Mouse (Mus musculus): Measurements from ENCODE around the gene Aff1. TPM values are rescaled to one million over a fixed set of nuclear protein-coding genes. Genes with fewer than 3 reads are reported as not detected.

The Aff1 gene
- polyA plus RNA-seq, 1 experiment: 12.9 TPM

GRCm38 (mm10) chr5:103690190-103690589 lies 2.0 kb upstream of the Aff1 start:
- H3K9me3 ChIP-seq (ENCODE audit: control insufficient read depth, low read length): peaks cover 14% of the 10 kb centered on the region; the same call in 1 of the 2 replicates
- no peak overlapping the region for H3K4me3 ChIP-seq (replicated peaks)
- H3K27me3 ChIP-seq (ENCODE audit: control insufficient read depth): peaks cover 56% of the 10 kb centered on the region

GRCm38 (mm10) chr5:103691171-103691570 lies 1.0 kb upstream of the Aff1 start:
- H3K4me3 ChIP-seq (replicated peaks): peak overlapping the region; percentile 81
- no peak for TF ChIP-seq TAL1 (IDR thresholded peaks at IDR 0.05; ENCODE audit: low read length)

More at GRCm38 (mm10) chr5:103690190-103690589, 2.0 kb upstream of the Aff1 start:
- no peak for TF ChIP-seq TAL1 (IDR thresholded peaks at IDR 0.05; ENCODE audit: low read length)
- TF ChIP-seq GATA1 (IDR thresholded peaks at IDR 0.05; ENCODE audit: low read length): no peak
- H3K4me1 ChIP-seq (ENCODE audit: control insufficient read depth): peaks cover 26% of the 10 kb centered on the region
- H3K36me3 ChIP-seq (ENCODE audit: control insufficient read depth): no peaks in the 10 kb centered on the region

GRCm38 (mm10) chr5:103692531-103693040 lies 412 bp downstream of the Aff1 start:
- H3K4me3 ChIP-seq (replicated peaks): peak overlapping the region; percentile 81
- H3K36me3 ChIP-seq (ENCODE audit: control insufficient read depth): no peaks in the 10 kb centered on the region
- H3K27me3 ChIP-seq (ENCODE audit: control insufficient read depth): peaks cover 74% of the 10 kb centered on the region
- TF ChIP-seq GATA1 (IDR thresholded peaks at IDR 0.05; ENCODE audit: low read length) (no peak), TAL1 (IDR thresholded peaks at IDR 0.05; ENCODE audit: low read length) (no peak)
- peaks cover 24% of the 10 kb centered on the region for H3K4me1 ChIP-seq (ENCODE audit: control insufficient read depth)
- H3K9me3 ChIP-seq (ENCODE audit: control insufficient read depth, low read length): peaks cover 14% of the 10 kb centered on the region; the same call in 1 of the 2 replicates

More at GRCm38 (mm10) chr5:103691171-103691570, 1.0 kb upstream of the Aff1 start:
- H3K4me1 ChIP-seq (ENCODE audit: control insufficient read depth): peaks cover 24% of the 10 kb centered on the region
- H3K36me3 ChIP-seq (ENCODE audit: control insufficient read depth): no peaks in the 10 kb centered on the region
- peaks cover 14% of the 10 kb centered on the region; the same call in 1 of the 2 replicates for H3K9me3 ChIP-seq (ENCODE audit: control insufficient read depth, low read length)
- peaks cover 62% of the 10 kb centered on the region for H3K27me3 ChIP-seq (ENCODE audit: control insufficient read depth)

GRCm38 (mm10) chr5:103693041-103693641 lies 967 bp downstream of the Aff1 start:
- H3K36me3 ChIP-seq (ENCODE audit: control insufficient read depth): no peaks in the 10 kb centered on the region
- peaks cover 14% of the 10 kb centered on the region; the same call in 1 of the 2 replicates for H3K9me3 ChIP-seq (ENCODE audit: control insufficient read depth, low read length)
- H3K27me3 ChIP-seq (ENCODE audit: control insufficient read depth): peaks cover 77% of the 10 kb centered on the region
- H3K4me1 ChIP-seq (ENCODE audit: control insufficient read depth): peaks cover 24% of the 10 kb centered on the region
- TF ChIP-seq GATA1 (IDR thresholded peaks at IDR 0.05; ENCODE audit: low read length) (no peak), TAL1 (IDR thresholded peaks at IDR 0.05; ENCODE audit: low read length) (no peak)
- H3K4me3 ChIP-seq (replicated peaks): peak overlapping the region; percentile 81

- H3K9me3 ChIP-seq (ENCODE audit: control insufficient read depth, low read length): peaks cover 14% of the 10 kb centered on the region; the same call in 1 of the 2 replicates
Observed at GRCm38 (mm10) chr5:103694094-103694493, 1.9 kb downstream of the Aff1 start.

GRCm38 (mm10) chr5:103697875-103698491 lies 5.8 kb downstream of the Aff1 start:
- H3K4me3 ChIP-seq (replicated peaks): no peak overlapping the region
- H3K27me3 ChIP-seq (ENCODE audit: control insufficient read depth): peaks cover 75% of the 10 kb centered on the region
- peaks cover 6% of the 10 kb centered on the region for H3K4me1 ChIP-seq (ENCODE audit: control insufficient read depth)
- TF ChIP-seq TAL1 (IDR thresholded peaks at IDR 0.05; ENCODE audit: low read length): no peak
- TF ChIP-seq GATA1 (IDR thresholded peaks at IDR 0.05; ENCODE audit: low read length): no peak
- no peaks in the 10 kb centered on the region for H3K36me3 ChIP-seq (ENCODE audit: control insufficient read depth)
- H3K9me3 ChIP-seq (ENCODE audit: control insufficient read depth, low read length): peaks cover 6% of the 10 kb centered on the region; the same call in 1 of the 2 replicates

More at GRCm38 (mm10) chr5:103694094-103694493, 1.9 kb downstream of the Aff1 start:
- Histone ChIP-seq H3K4me3 (replicated peaks) (no peak overlapping the region), H3K36me3 (ENCODE audit: control insufficient read depth) (no peaks in the 10 kb centered on the region), H3K27me3 (ENCODE audit: control insufficient read depth) (peaks cover 78% of the 10 kb centered on the region), H3K4me1 (ENCODE audit: control insufficient read depth) (peaks cover 24% of the 10 kb centered on the region)
- TF ChIP-seq TAL1 (IDR thresholded peaks at IDR 0.05; ENCODE audit: low read length) (no peak), GATA1 (IDR thresholded peaks at IDR 0.05; ENCODE audit: low read length) (no peak)

GRCm38 (mm10) chr5:103698577-103698976 lies 6.4 kb downstream of the Aff1 start:
- Histone ChIP-seq H3K4me1 (ENCODE audit: control insufficient read depth) (peaks cover under 1% of the 10 kb centered on the region), H3K9me3 (ENCODE audit: control insufficient read depth, low read length) (peaks cover under 1% of the 10 kb centered on the region; the same call in 1 of the 2 replicates), H3K27me3 (ENCODE audit: control insufficient read depth) (peaks cover 69% of the 10 kb centered on the region)

GRCm38 (mm10) chr5:103699537-103699936 lies 7.4 kb downstream of the Aff1 start:
- TF ChIP-seq GATA1 (IDR thresholded peaks at IDR 0.05; ENCODE audit: low read length): no peak
- TF ChIP-seq TAL1 (IDR thresholded peaks at IDR 0.05; ENCODE audit: low read length): no peak

More at GRCm38 (mm10) chr5:103698577-103698976, 6.4 kb downstream of the Aff1 start:
- no peaks in the 10 kb centered on the region for H3K36me3 ChIP-seq (ENCODE audit: control insufficient read depth)
- no peak for TF ChIP-seq TAL1 (IDR thresholded peaks at IDR 0.05; ENCODE audit: low read length)
- no peak for TF ChIP-seq GATA1 (IDR thresholded peaks at IDR 0.05; ENCODE audit: low read length)
- H3K4me3 ChIP-seq (replicated peaks): no peak overlapping the region

GRCm38 (mm10) chr5:103700661-103701060 lies 8.5 kb downstream of the Aff1 start:
- no peak overlapping the region for H3K4me3 ChIP-seq (replicated peaks)
- H3K36me3 ChIP-seq (ENCODE audit: control insufficient read depth): no peaks in the 10 kb centered on the region
- no peak for TF ChIP-seq GATA1 (IDR thresholded peaks at IDR 0.05; ENCODE audit: low read length)
- peaks cover 48% of the 10 kb centered on the region for H3K27me3 ChIP-seq (ENCODE audit: control insufficient read depth)
- no peaks in the 10 kb centered on the region for H3K9me3 ChIP-seq (ENCODE audit: control insufficient read depth, low read length)
- no peaks in the 10 kb centered on the region for H3K4me1 ChIP-seq (ENCODE audit: control insufficient read depth)

More at GRCm38 (mm10) chr5:103699537-103699936, 7.4 kb downstream of the Aff1 start:
- Histone ChIP-seq H3K9me3 (ENCODE audit: control insufficient read depth, low read length) (no peaks in the 10 kb centered on the region), H3K36me3 (ENCODE audit: control insufficient read depth) (no peaks in the 10 kb centered on the region), H3K27me3 (ENCODE audit: control insufficient read depth) (peaks cover 59% of the 10 kb centered on the region), H3K4me3 (replicated peaks) (no peak overlapping the region), H3K4me1 (ENCODE audit: control insufficient read depth) (no peaks in the 10 kb centered on the region)
